In the genomic region with DNA sequence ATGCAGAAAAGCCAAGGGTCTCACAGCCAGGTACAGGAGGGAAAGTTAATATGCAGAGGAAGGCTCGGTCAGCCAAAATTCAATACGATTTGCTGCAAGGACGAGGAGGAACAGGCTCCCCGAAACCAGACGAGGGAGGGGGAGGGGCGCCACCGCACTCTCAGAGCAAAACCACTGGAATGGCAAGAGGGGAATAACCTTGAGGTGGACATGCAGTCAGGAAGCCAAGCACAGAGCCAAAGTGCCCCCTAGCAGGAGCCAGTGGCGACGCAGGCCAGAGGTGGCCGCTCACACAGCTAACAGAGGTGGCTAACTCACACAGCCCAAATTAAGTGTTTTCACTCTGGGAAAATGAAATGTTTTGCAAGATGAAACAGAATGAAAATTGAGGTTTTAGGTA, we compare ENCODE assay signal across 8 mouse cellular contexts. TPM values are rescaled to one million over a fixed set of nuclear protein-coding genes. Genes with fewer than 3 reads are reported as not detected.
DNase-seq lines count a peak whose midpoint lies in the region; ATAC-seq and TF ChIP-seq lines count a peak whose summit lies in the region.

No protein-coding gene starts in this region.

- DNase-seq in ovary, adult 18-20 months (ENCODE audit: low spot score), result peak; percentile 71
- no peak for DNase-seq in ovary, postnatal 10 days (ENCODE audit: low spot score)
- DNase-seq in kidney, postnatal 0 days (ENCODE audit: low spot score), result peak; percentile 84
- DNase-seq in lung, postnatal 4 days, result peak; percentile 81 to 85

- H3K4me3 ChIP-seq in heart, embryonic 15.5 days, result 0 out of 2 replicates have a peak overlapping the region, but pooled peaks have one; percentile 7
- no peak overlapping the region for H3K4me3 ChIP-seq in kidney, postnatal 0 days (replicated peaks; ENCODE audit: low read depth, low read length)
- no peak overlapping the region for H3K4me3 ChIP-seq in testis, adult 2 months (ENCODE audit: control insufficient read depth, low read depth, low read length)

- H3K27ac ChIP-seq in heart, embryonic 15.5 days, result peak overlapping the region; percentile 79; the same call in 1 of the 2 replicates
- H3K27ac ChIP-seq in kidney, postnatal 0 days, result peak overlapping the region; percentile 48; the same call in 1 of the 2 replicates
- H3K27ac ChIP-seq in testis, adult 2 months (ENCODE audit: control insufficient read depth, insufficient read depth, low read depth, low read length), result no peak overlapping the region

- H3K4me2 ChIP-seq in heart, embryonic 15.5 days, result peak overlapping the region; percentile 48
- H3K4me2 ChIP-seq in kidney, postnatal 0 days (ENCODE audit: low read length), result peak overlapping the region; percentile 33

- TF ChIP-seq CTCF in kidney, postnatal 0 days (IDR thresholded peaks at IDR 0.05; ENCODE audit: low read depth), result peak; percentile 83
- peak; percentile 61; the same call in 1 of the 2 replicates for TF ChIP-seq CTCF in testis, adult 2 months (IDR thresholded peaks at IDR 0.05; ENCODE audit: control insufficient read depth, insufficient read depth, insufficient replicate concordance, low read depth, low read length)

- no peaks in the 10 kb centered on the region for H3K27me3 ChIP-seq in heart, embryonic 15.5 days
- no peaks in the 10 kb centered on the region for H3K27me3 ChIP-seq in kidney, postnatal 0 days (ENCODE audit: insufficient read depth, low read length)
- no peaks in the 10 kb centered on the region for H3K27me3 ChIP-seq in testis, adult 2 months (ENCODE audit: control insufficient read depth, insufficient read depth, low read length)

- H3K9me3 ChIP-seq in heart, embryonic 15.5 days (replicated peaks), result no peaks in the 10 kb centered on the region
- H3K9me3 ChIP-seq in kidney, postnatal 0 days (replicated peaks; ENCODE audit: low read length), result no peaks in the 10 kb centered on the region

- peaks cover 51% of the 10 kb centered on the region for H3K4me1 ChIP-seq in heart, embryonic 15.5 days (replicated peaks)
- H3K4me1 ChIP-seq in kidney, postnatal 0 days (replicated peaks; ENCODE audit: insufficient read depth, low read length), result peaks cover 29% of the 10 kb centered on the region
- peaks cover 2% of the 10 kb centered on the region; the same call in 1 of the 2 replicates for H3K4me1 ChIP-seq in testis, adult 2 months (ENCODE audit: control insufficient read depth, insufficient read depth, low read length)

- peak; percentile 78 for ATAC-seq in common myeloid progenitor, adult 5-6 weeks (replicated peaks; ENCODE audit: low read depth, poor library complexity, severe bottlenecking)
- ATAC-seq in heart, embryonic 15.5 days (replicated peaks; ENCODE audit: insufficient number of reproducible peaks, insufficient read depth, low FRiP score, low read depth), result peak; percentile 78; the same call in 1 of the 2 replicates
- ATAC-seq in kidney, postnatal 0 days (replicated peaks; ENCODE audit: low FRiP score, low read depth), result 0 out of 2 replicates have a peak, but pooled peaks have one; percentile 34
- no peak for ATAC-seq in frontal cortex, adult (ENCODE audit: low TSS enrichment)

- peak overlapping the region; percentile 48; the same call in 1 of the 2 replicates for H3K9ac ChIP-seq in heart, embryonic 15.5 days
- H3K9ac ChIP-seq in kidney, postnatal 0 days (ENCODE audit: low read depth, low read length), result 0 out of 2 replicates have a peak overlapping the region, but pooled peaks have one; percentile 28

- WGBS in heart, embryonic 15.5 days, result 15% methylated on average over 10 of the region's 10 CpGs
- 13% methylated on average over 10 of the region's 10 CpGs for WGBS in kidney, postnatal 0 days

- no peaks in the 10 kb centered on the region for H3K36me3 ChIP-seq in heart, embryonic 15.5 days
- no peaks in the 10 kb centered on the region for H3K36me3 ChIP-seq in kidney, postnatal 0 days (ENCODE audit: insufficient read depth, low read length)
- no peaks in the 10 kb centered on the region for H3K36me3 ChIP-seq in testis, adult 2 months (ENCODE audit: control insufficient read depth, insufficient read depth, low read length)

- TF ChIP-seq POLR2A in testis, adult 2 months (IDR thresholded peaks at IDR 0.05; ENCODE audit: control insufficient read depth, low read depth, low read length), result no peak

RNA-seq across cellular contexts. Expression of gene Pex14, which starts 52.3 kb away (rescaled TPM):
- total RNA-seq in common myeloid progenitor, adult 5-6 weeks (2017), result 11.9 and 12.1 TPM in 2 replicates
- 36.0 and 41.4 TPM in 2 replicates for polyA plus RNA-seq in heart, embryonic 15.5 days (2015; fragmentation: Nextera tagmentation; extraction: Ambion mirVana)
- 55.6 and 61.6 TPM in 2 replicates for polyA plus RNA-seq in kidney, postnatal 0 days (2015; fragmentation: Nextera tagmentation; extraction: Ambion mirVana)
- 20.5 and 22.9 TPM in 2 replicates for polyA plus RNA-seq in testis, adult 2 months (2012; rRNA removed)

RNA-seq across cellular contexts. Expression of gene Dffa, which starts 56.6 kb away (rescaled TPM):
- 19.1 and 22.9 TPM in 2 replicates for total RNA-seq in common myeloid progenitor, adult 5-6 weeks (2017)
- 27.6 TPM in 2 replicates for polyA plus RNA-seq in heart, embryonic 15.5 days (2015; fragmentation: Nextera tagmentation; extraction: Ambion mirVana)
- polyA plus RNA-seq in kidney, postnatal 0 days (2015; fragmentation: Nextera tagmentation; extraction: Ambion mirVana), result 30.3 and 32.9 TPM in 2 replicates
- 7.4 and 8.2 TPM in 2 replicates for polyA plus RNA-seq in testis, adult 2 months (2012; rRNA removed)
